Mouse (Mus musculus) natural killer cell, adult 2 months (primary cell): Measurements from ENCODE around the gene Sct.

ENCODE experiments used
- DNase-seq, 2 experiments: peaks; one replicate each; pipeline ENCODE4 v3.0.0; 2022; ENCODE audit warnings: low spot score in 2 of 2

Sct gene

DNA sequence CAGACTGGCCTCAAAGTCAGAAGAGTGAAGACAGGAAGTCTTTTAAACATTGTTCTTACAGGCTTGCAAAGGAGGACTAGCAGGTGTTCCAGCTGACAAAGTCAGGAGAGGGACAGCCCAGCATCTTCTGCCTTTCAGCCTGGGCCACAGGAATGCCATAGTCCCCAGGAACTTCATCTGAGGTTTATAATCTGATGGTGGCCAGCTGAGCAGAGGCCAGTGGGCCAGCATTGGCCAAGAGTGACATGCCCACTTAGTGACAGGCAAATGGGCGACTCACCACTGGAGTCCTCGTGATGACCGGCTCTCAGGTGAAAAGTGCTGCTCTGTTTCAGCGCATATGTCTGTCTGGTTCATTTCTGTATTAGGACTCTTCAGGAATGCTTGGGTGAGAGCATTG lies 48.4 kb downstream of the Sct start:
- DNase-seq = no peak

GRCm38 (mm10) chr7:141229702-141230101 lies 49.2 kb downstream of the Sct start:
- DNase-seq = no peak
